Mouse (Mus musculus) megakaryocyte, embryonic 14.5 days (primary cell): ENCODE results near the gene Lrrc52. TPM values are rescaled to one million over a fixed set of nuclear protein-coding genes. Genes with fewer than 3 reads are reported as not detected.

Experiments used
- H3K27me3 ChIP-seq: replicated peaks from 2 replicates; pipeline ENCODE3; 2012; ENCODE audit warnings: inconsistent platforms
- H3K36me3 ChIP-seq: replicated peaks from 2 replicates; pipeline ENCODE3; 2012; ENCODE audit warnings: low read length, inconsistent platforms, mixed read lengths
- H3K4me1 ChIP-seq: 2 replicates; pipeline ENCODE4 v1.6.1; 2012; ENCODE audit warnings: inconsistent platforms
- H3K4me3 ChIP-seq: replicated peaks from 2 replicates; pipeline ENCODE3; 2012; ENCODE audit warnings: moderate library complexity, mild to moderate bottlenecking, inconsistent platforms
- H3K9me3 ChIP-seq: 2 replicates; pipeline ENCODE4 v1.6.1; 2012; ENCODE audit warnings: inconsistent platforms
- FLI1 ChIP-seq: IDR thresholded peaks from 2 replicates; pipeline ENCODE4 v1.6.1; 2012; ENCODE audit warnings: low read length, inconsistent platforms, mixed read lengths
- GATA1 ChIP-seq: IDR thresholded peaks from 3 replicates; pipeline ENCODE4 v1.6.1; 2012; ENCODE audit warnings: mixed read lengths, low read length, inconsistent platforms, borderline replicate concordance
- polyA plus RNA-seq: library from polyadenylated mRNA; stranded (reverse); fragments of >175 nt; gene quantifications from 2 replicates; pipeline ENCODE4 v1.2.3, GENCODE M21; 2012; ENCODE audit warnings: low replicate concordance; ENCODE audit not compliant: insufficient read depth

The Lrrc52 gene
- polyA plus RNA-seq, 1 experiment, result not detected

GRCm38 (mm10) chr1:167411991-167412715, 54.4 kb downstream of the Lrrc52 start:
- TF ChIP-seq FLI1 (no peak), GATA1 (no peak)
- Histone ChIP-seq H3K4me3 (no peak overlapping the region), H3K9me3 (0 out of 2 replicates have a peak, but pooled peaks cover 4% of the 10 kb centered on the region), H3K36me3 (no peaks in the 10 kb centered on the region), H3K4me1 (peaks cover 4% of the 10 kb centered on the region; the same call in 1 of the 2 replicates), H3K27me3 (peaks cover 27% of the 10 kb centered on the region)

- TF ChIP-seq GATA1 (no peak), FLI1 (no peak)
- H3K4me1 ChIP-seq, result no peaks in the 10 kb centered on the region
- H3K36me3 ChIP-seq, result no peaks in the 10 kb centered on the region
- peaks cover 34% of the 10 kb centered on the region for H3K27me3 ChIP-seq
- H3K4me3 ChIP-seq, result no peak overlapping the region
- 0 out of 2 replicates have a peak, but pooled peaks cover 4% of the 10 kb centered on the region for H3K9me3 ChIP-seq
These were observed 57.0 kb downstream of the Lrrc52 start for GRCm38 (mm10) chr1:167409601-167410000.

- H3K36me3 ChIP-seq, result no peaks in the 10 kb centered on the region
- H3K9me3 ChIP-seq, result 0 out of 2 replicates have a peak, but pooled peaks cover 4% of the 10 kb centered on the region
- no peak overlapping the region for H3K4me3 ChIP-seq
- no peak for TF ChIP-seq GATA1
- no peak for TF ChIP-seq FLI1
- H3K4me1 ChIP-seq, result no peaks in the 10 kb centered on the region
- peaks cover 26% of the 10 kb centered on the region for H3K27me3 ChIP-seq
These were observed 61.3 kb downstream of the Lrrc52 start for GRCm38 (mm10) chr1:167405237-167405636.

Other genes starting within 250 kb of the Lrrc52 start
- 367 and 525 TPM in 2 replicates for gene Uck2, start 181.5 kb downstream of the Lrrc52 start, polyA plus RNA-seq
- gene Tmco1, start 158.4 kb downstream of the Lrrc52 start, polyA plus RNA-seq, result 15.5 and 56.2 TPM in 2 replicates
- gene Aldh9a1, start 116.8 kb downstream of the Lrrc52 start, polyA plus RNA-seq, result 21.0 and 29.7 TPM in 2 replicates
- gene Mgst3, start 72.9 kb downstream of the Lrrc52 start, polyA plus RNA-seq, result 5.0 and 10.5 TPM in 2 replicates
- not detected in 2 replicates for gene Rxrg, start 131.6 kb upstream of the Lrrc52 start, polyA plus RNA-seq
- not detected in 2 replicates for gene Lmx1a, start 222.5 kb upstream of the Lrrc52 start, polyA plus RNA-seq